Mouse (Mus musculus): ENCODE data around the gene Nup160.
A peak's percentile ranks its signal among the peaks of the same experiment; 100 is the strongest.

Nup160 gene

DNA sequence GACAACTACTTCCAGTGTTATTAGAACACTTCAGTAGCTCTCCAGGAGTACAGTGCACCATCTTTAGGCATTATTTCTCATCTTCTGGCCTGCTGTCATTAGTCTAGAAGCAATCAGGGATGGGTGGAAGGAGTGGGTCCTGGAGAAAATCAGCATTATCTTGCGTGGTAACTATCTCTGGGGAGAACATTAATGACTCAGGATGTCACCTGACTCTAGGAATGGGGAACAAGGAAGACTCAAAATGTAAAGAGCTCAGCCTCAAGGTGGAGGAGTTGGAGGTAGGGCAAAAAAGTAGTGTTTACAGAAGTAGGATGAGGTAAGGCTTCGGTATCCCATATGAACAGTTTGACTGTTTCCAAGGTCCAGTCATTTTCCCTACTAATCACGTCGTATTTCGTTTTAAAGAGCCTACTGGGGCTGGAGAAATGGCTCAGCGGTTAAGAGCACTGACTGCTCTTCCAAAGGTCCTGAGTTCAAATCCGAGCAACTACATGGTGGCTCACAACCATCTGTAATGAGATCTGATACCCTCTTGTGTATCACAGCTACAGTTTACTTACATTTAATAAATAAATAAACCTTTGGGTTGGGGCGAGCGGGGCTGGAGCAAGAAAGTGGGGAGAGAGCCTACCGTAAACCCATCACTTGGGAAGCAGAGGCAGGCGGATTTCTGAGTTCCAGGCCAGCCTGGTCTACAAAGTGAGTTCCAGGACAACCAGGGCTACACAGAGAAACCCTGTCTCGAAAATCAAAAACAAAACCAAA, 67.5 kb downstream of the Nup160 start:
- ATAC-seq (ENCODE audit: insufficient number of reproducible peaks, low FRiP score, low TSS enrichment): no peak

- ATAC-seq (ENCODE audit: insufficient number of reproducible peaks, low FRiP score, low TSS enrichment): peak; percentile 98
Observed at GRCm38 (mm10) chr2:90745053-90745678, 68.2 kb downstream of the Nup160 start, which contains the start of gene Fnbp4. Gene Fnbp4, plus strand, starts transcription at chr2:90745370.

- peak; percentile 16; the same call in 1 of the 2 replicates for ATAC-seq (ENCODE audit: insufficient number of reproducible peaks, low FRiP score, low TSS enrichment)
Observed at GRCm38 (mm10) chr2:90745740-90746537, 68.9 kb downstream of the Nup160 start.

DNA sequence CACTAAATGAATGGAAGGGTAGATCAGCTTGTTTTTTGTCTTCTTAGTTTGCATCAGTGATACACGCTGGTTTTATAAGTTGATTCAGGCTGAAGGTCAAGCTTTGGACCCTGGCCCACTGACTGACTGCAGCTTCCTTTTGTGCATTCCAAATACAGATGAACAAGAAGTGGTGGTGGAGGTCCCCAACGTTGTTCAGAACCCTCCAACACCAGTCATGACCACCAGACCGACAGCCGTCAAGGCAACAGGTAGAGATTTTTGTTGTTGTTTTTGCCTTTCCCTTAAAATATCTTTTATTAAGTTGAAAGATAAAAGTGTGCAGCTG, 69.5 kb downstream of the Nup160 start:
- ATAC-seq (ENCODE audit: insufficient number of reproducible peaks, low FRiP score, low TSS enrichment): no peak

GRCm38 (mm10) chr2:90747131-90747530, 70.1 kb downstream of the Nup160 start:
- ATAC-seq (ENCODE audit: insufficient number of reproducible peaks, low FRiP score, low TSS enrichment): no peak

GRCm38 (mm10) chr2:90749676-90750459, 72.9 kb downstream of the Nup160 start:
- no peak for ATAC-seq (ENCODE audit: insufficient number of reproducible peaks, low FRiP score, low TSS enrichment)

- no peak for ATAC-seq (ENCODE audit: insufficient number of reproducible peaks, low FRiP score, low TSS enrichment)
Observed at GRCm38 (mm10) chr2:90753565-90753964, 76.5 kb downstream of the Nup160 start.

DNA sequence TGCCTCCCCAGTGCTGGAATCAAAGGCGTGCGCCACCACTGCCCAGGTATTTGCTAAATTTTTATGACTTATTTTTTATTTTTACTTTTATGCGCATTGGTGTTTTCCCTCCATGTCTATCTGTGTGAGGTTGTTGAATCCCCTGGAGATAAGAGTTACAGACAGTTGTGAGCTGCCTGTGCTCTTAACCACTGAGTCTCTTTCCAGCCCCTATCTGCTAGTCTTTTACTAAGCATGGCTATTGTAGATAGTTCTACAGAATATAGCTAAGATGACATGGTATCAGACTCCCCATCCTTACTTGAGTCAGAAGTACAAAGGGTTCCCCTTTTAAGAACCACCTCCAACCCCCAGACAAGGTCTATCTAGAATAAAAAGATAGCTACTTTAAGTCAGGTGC, 77.2 kb downstream of the Nup160 start:
- no peak for ATAC-seq (ENCODE audit: insufficient number of reproducible peaks, low FRiP score, low TSS enrichment)

DNA sequence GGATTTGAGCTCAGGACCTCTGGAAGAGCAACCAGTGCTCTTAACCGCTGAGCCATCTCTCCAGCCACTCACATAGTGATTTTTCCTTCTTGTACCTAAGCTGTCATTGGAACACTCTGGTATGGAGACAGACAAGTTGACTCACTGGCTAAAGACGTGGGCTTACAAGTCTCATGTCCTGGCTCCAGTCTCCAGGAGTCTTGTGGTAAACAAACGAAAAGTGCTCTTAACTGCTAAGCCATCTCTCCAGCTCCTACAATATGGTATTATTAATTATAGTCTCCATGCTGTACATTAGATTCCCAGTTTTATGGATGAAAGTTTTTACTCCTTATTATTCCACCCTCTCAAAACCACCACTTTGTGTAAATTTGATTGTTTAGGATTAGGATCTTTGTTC, 88.1 kb downstream of the Nup160 start:
- ATAC-seq (ENCODE audit: insufficient number of reproducible peaks, low FRiP score, low TSS enrichment): no peak

GRCm38 (mm10) chr2:90781323-90781722, 104.3 kb downstream of the Nup160 start:
- ATAC-seq (ENCODE audit: insufficient number of reproducible peaks, low FRiP score, low TSS enrichment): no peak

GRCm38 (mm10) chr2:90781938-90782337, 104.9 kb downstream of the Nup160 start:
- no peak for ATAC-seq (ENCODE audit: insufficient number of reproducible peaks, low FRiP score, low TSS enrichment)

DNA sequence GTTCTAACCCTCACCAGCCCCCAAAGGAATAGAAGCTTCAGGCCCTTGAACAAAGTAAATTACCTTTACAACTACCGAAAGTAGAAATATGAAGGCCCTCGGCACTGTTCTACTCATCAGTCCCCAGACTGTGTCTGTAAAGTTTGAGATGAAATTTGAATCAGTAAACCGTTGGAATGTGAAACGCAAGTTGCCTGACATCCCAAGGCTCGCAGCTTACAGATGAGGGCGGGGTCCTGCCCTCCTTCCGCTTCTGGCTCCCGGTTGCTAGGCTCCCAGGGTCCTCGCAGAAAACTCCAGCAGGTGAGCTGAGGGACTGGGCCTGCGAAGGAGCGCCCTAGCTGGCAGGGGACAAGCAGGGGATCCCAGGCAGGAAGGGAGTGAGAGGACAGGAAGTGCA, 105.4 kb downstream of the Nup160 start, which contains the start of gene Agbl2:
Gene Agbl2, plus strand, starts transcription at position 270 of the 400 bp plus-strand sequence.
- ATAC-seq (ENCODE audit: insufficient number of reproducible peaks, low FRiP score, low TSS enrichment): no peak

DNA sequence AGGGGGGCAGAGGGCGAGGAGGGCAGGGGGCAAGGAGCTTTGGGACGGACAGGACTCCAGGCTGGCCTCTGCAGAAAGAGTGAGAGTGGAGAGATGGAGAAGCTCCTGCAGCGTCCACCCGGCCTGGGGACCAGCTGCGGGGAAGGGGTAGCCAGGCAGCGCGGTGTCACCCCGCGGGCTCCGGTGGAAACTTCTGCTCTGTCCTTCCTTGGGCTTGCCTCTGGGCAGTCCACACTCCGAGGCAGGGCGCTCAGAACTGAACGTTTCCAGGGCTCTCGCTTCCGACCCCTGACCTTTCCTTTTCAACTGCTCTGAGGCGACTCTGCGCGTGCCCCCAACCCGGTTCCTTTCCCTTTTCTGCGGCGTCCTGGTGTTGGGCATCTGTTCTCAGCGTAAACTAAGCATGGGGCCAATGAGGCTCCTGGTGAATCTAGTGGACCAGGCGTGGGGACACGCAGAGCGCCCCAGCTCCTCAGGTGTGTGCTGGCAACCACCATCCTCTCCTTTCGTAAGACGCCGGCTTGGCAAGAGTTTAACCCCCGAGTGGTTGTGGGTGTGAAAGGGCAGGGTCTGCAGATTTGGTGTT, 106.0 kb downstream of the Nup160 start:
- peak; percentile 61 for ATAC-seq (ENCODE audit: insufficient number of reproducible peaks, low FRiP score, low TSS enrichment)
